ENCODE assay signal across 9 mouse cellular contexts in the genomic region with DNA sequence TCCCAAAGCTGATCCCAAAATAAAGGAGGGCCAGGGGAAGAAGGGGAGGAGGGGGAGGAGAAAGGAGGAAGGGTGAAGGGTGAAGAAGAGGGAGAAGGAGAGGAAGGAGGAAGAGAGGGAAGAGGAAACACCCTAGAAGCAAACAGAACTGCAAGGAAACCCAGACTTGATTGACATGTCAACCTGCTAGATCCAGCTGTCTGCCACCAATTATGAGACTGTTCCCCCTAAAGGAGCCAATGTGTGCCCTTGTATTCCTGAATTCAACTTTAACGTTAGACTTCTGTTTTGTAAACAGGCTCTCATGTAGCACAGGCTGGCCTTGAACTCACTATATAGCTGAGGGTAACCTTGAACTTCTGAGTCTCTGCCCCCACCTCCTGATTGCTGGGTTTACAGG.
"Had no signal": no experiment of that assay in that cellular context is flagged by ENCODE, and none has a peak within 500 bp of the region (broad histone marks: within the 10 kb centered on the region; RNA-seq: fewer than 3 reads in every experiment).

No protein-coding gene starts in this region.

- H3K27ac ChIP-seq: kidney, postnatal 0 days; limb, embryonic 10.5 days; liver, embryonic 15.5 days; midbrain, embryonic 10.5 days; neural tube, embryonic 13.5 days had no signal

- H3K36me3 ChIP-seq: limb, embryonic 10.5 days; liver, embryonic 15.5 days; midbrain, embryonic 10.5 days; neural tube, embryonic 13.5 days had no signal

- H3K9me3 ChIP-seq: limb, embryonic 10.5 days; liver, embryonic 15.5 days; midbrain, embryonic 10.5 days; neural tube, embryonic 13.5 days had no signal

- DNase-seq: kidney, adult 9 months; kidney, postnatal 36 days; lung, postnatal 36 days; thymus, postnatal 14 days had no signal

- H3K4me3 ChIP-seq: limb, embryonic 10.5 days; liver, embryonic 15.5 days; midbrain, embryonic 10.5 days; neural tube, embryonic 13.5 days had no signal
